Mouse (Mus musculus) forebrain, embryonic 14.5 days (tissue): ENCODE results near the gene Fam189b. TPM values are rescaled to one million over a fixed set of nuclear protein-coding genes. Genes with fewer than 3 reads are reported as not detected.

ENCODE experiments used
- ATAC-seq: fragments of 200-750 bp; cut with Nextera tagmentation; 2 replicates; pipeline ENCODE4 v1.8.0; 2017; ENCODE audit warnings: mild to moderate bottlenecking, moderate library complexity
- DNase-seq: peaks from one replicate; pipeline ENCODE4 v3.0.0-alpha.2; 2015; ENCODE audit warnings: low spot score
- H3K27ac ChIP-seq: fragments of 300-500 bp; sonication (generic); 2 replicates; pipeline ENCODE4 v1.5.1; 2014; ENCODE audit warnings: low read depth, mild to moderate bottlenecking, control low read depth, low read length, moderate library complexity
- H3K27me3 ChIP-seq: fragments of 300-500 bp; sonication (generic); replicated peaks from 2 replicates; pipeline ENCODE4 v1.6.1; 2014; ENCODE audit warnings: low read length, control low read depth, mixed read lengths; ENCODE audit not compliant: control insufficient read depth, insufficient read depth
- H3K36me3 ChIP-seq: fragments of 300-500 bp; sonication (generic); 2 replicates; pipeline ENCODE4 v1.6.1; 2014; ENCODE audit warnings: low read length, control low read depth; ENCODE audit not compliant: control insufficient read depth, insufficient read depth
- H3K4me1 ChIP-seq: fragments of 300-500 bp; sonication (generic); 2 replicates; pipeline ENCODE4 v1.6.1; 2014; ENCODE audit warnings: antibody characterized with exemption, low read length, control low read depth; ENCODE audit not compliant: control insufficient read depth, insufficient read depth
- H3K4me2 ChIP-seq: fragments of 300-500 bp; sonication (generic); 2 replicates; pipeline ENCODE4 v1.6.1; 2014; ENCODE audit warnings: mild to moderate bottlenecking, control low read depth, low read length
- H3K4me3 ChIP-seq: fragments of 300-500 bp; sonication (generic); 2 replicates; pipeline ENCODE4 v1.5.1; 2014; ENCODE audit warnings: low read depth, low read length, control low read depth
- H3K9ac ChIP-seq: fragments of 300-500 bp; sonication (generic); 2 replicates; pipeline ENCODE4 v1.6.1; 2014; ENCODE audit warnings: mild to moderate bottlenecking, low read length, control low read depth, moderate library complexity
- H3K9me3 ChIP-seq: fragments of 300-500 bp; sonication (generic); replicated peaks from 2 replicates; pipeline ENCODE4 v1.6.1; 2016; ENCODE audit warnings: low read length, control low read depth, mixed read lengths; ENCODE audit not compliant: control insufficient read depth
- WGBS: fragments of 180-500 bp; shearing (Covaris S2); extraction: QIAGEN DNeasy Blood & Tissue Kit; methylation state at CpG from one replicate; pipeline ENCODE4 v1.1.7; 2014; 5-methylcytosine and 5-hydroxymethylcytosine counted together
- polyA plus RNA-seq: library from polyadenylated mRNA; unstranded; fragments of >200 nt; fragmentation: Nextera tagmentation; extraction: Ambion mirVana; gene quantifications from 2 replicates; pipeline ENCODE4 v1.2.1, GENCODE M21; 2014

Fam189b gene
- polyA plus RNA-seq, 1 experiment from 2014 or later, result 14.7 TPM

GRCm38 (mm10) chr3:89177242-89178106 is 5.5 kb upstream of the Fam189b start, which contains the start of gene Scamp3:
Scamp3 (plus strand) TSS chr3:89177473.
- ATAC-seq (peak; percentile 97), DNase-seq (peak; percentile 98)
- Histone ChIP-seq H3K36me3 (peaks cover 78% of the 10 kb centered on the region), H3K4me2 (peak within 1 kb of the TSS; percentile 92), H3K4me3 (peak within 1 kb of the TSS; percentile 68), H3K9me3 (no peaks in the 10 kb centered on the region), H3K27me3 (no peaks in the 10 kb centered on the region), H3K4me1 (peaks cover 8% of the 10 kb centered on the region), H3K27ac (0 out of 2 replicates have a peak within 1 kb of the TSS, but pooled peaks have one; percentile 9), H3K9ac (peak within 1 kb of the TSS; percentile 78)
- under 1% methylated on average over 43 of the region's 43 CpGs for WGBS

- Histone ChIP-seq H3K27me3 (no peaks in the 10 kb centered on the region), H3K4me3 (peak overlapping the region; percentile 68), H3K36me3 (peaks cover 74% of the 10 kb centered on the region), H3K9ac (peak overlapping the region; percentile 78), H3K4me1 (peaks cover 8% of the 10 kb centered on the region), H3K9me3 (no peaks in the 10 kb centered on the region), H3K27ac (0 out of 2 replicates have a peak overlapping the region, but pooled peaks have one; percentile 9), H3K4me2 (peak overlapping the region; percentile 92)
- 12% methylated on average over 6 of the region's 6 CpGs for WGBS
- ATAC-seq (no peak), DNase-seq (no peak)
Observed at GRCm38 (mm10) chr3:89178107-89178385, 4.9 kb upstream of the Fam189b start.

- no peak overlapping the region for H3K4me3 ChIP-seq
- H3K9me3 ChIP-seq, result no peaks in the 10 kb centered on the region
- peaks cover 16% of the 10 kb centered on the region for H3K4me1 ChIP-seq
- H3K4me2 ChIP-seq, result no peak overlapping the region
- H3K27ac ChIP-seq, result no peak overlapping the region
- 93% methylated on average over 11 of the region's 11 CpGs for WGBS
- H3K36me3 ChIP-seq, result peaks cover 64% of the 10 kb centered on the region
- no peaks in the 10 kb centered on the region for H3K27me3 ChIP-seq
- DNase-seq (no peak), ATAC-seq (no peak)
- 0 out of 2 replicates have a peak overlapping the region, but pooled peaks have one; percentile 17 for H3K9ac ChIP-seq
Observed at GRCm38 (mm10) chr3:89179056-89179455, 3.9 kb upstream of the Fam189b start.

GRCm38 (mm10) chr3:89181749-89182500 is 1.0 kb upstream of the Fam189b start:
- Histone ChIP-seq H3K36me3 (peaks cover 38% of the 10 kb centered on the region), H3K4me1 (peaks cover 16% of the 10 kb centered on the region), H3K27me3 (no peaks in the 10 kb centered on the region), H3K27ac (no peak overlapping the region), H3K9me3 (no peaks in the 10 kb centered on the region), H3K9ac (no peak overlapping the region), H3K4me3 (no peak overlapping the region), H3K4me2 (no peak overlapping the region)
- DNase-seq, result no peak
- 94% methylated on average over 27 of the region's 27 CpGs for WGBS
- no peak for ATAC-seq

- H3K9ac ChIP-seq, result peak overlapping the region; percentile 89; the same call in 1 of the 2 replicates
- peaks cover 38% of the 10 kb centered on the region for H3K36me3 ChIP-seq
- DNase-seq (no peak), ATAC-seq (no peak)
- H3K4me1 ChIP-seq, result peaks cover 16% of the 10 kb centered on the region
- H3K4me3 ChIP-seq, result peak overlapping the region; percentile 58
- no peaks in the 10 kb centered on the region for H3K27me3 ChIP-seq
- peak overlapping the region; percentile 89; the same call in 1 of the 2 replicates for H3K27ac ChIP-seq
- 50% methylated on average over 7 of the region's 7 CpGs for WGBS
- H3K9me3 ChIP-seq, result no peaks in the 10 kb centered on the region
- H3K4me2 ChIP-seq, result peak overlapping the region; percentile 91
Observed at GRCm38 (mm10) chr3:89182531-89183057, 349 bp upstream of the Fam189b start.

- 77% methylated on average over 6 of the region's 6 CpGs for WGBS
Observed at GRCm38 (mm10) chr3:89183959-89184315, 994 bp downstream of the Fam189b start.

GRCm38 (mm10) chr3:89187197-89187596 is 4.3 kb downstream of the Fam189b start:
- H3K4me3 ChIP-seq, result no peak overlapping the region
- no peak for ATAC-seq
- H3K9ac ChIP-seq, result no peak overlapping the region
- no peak overlapping the region for H3K27ac ChIP-seq
- H3K4me2 ChIP-seq, result no peak overlapping the region
- DNase-seq, result no peak
- H3K9me3 ChIP-seq, result no peaks in the 10 kb centered on the region
- H3K4me1 ChIP-seq, result peaks cover 8% of the 10 kb centered on the region
- no peaks in the 10 kb centered on the region for H3K27me3 ChIP-seq
- peaks cover 12% of the 10 kb centered on the region for H3K36me3 ChIP-seq
- 28% methylated on average over 23 of the region's 23 CpGs for WGBS

More at GRCm38 (mm10) chr3:89183959-89184315, 994 bp downstream of the Fam189b start:
- H3K9ac ChIP-seq, result peak overlapping the region; percentile 89
- H3K36me3 ChIP-seq, result peaks cover 44% of the 10 kb centered on the region
- no peaks in the 10 kb centered on the region for H3K27me3 ChIP-seq
- no peaks in the 10 kb centered on the region for H3K9me3 ChIP-seq
- no peak overlapping the region for H3K27ac ChIP-seq
- no peak for DNase-seq
- peak overlapping the region; percentile 91 for H3K4me2 ChIP-seq
- H3K4me1 ChIP-seq, result peaks cover 8% of the 10 kb centered on the region
- H3K4me3 ChIP-seq, result peak overlapping the region; percentile 58
- no peak for ATAC-seq

GRCm38 (mm10) chr3:89187690-89188477 is 4.9 kb downstream of the Fam189b start:
- H3K4me2 ChIP-seq, result no peak overlapping the region
- no peaks in the 10 kb centered on the region for H3K9me3 ChIP-seq
- peaks cover 8% of the 10 kb centered on the region for H3K4me1 ChIP-seq
- H3K27me3 ChIP-seq, result no peaks in the 10 kb centered on the region
- H3K9ac ChIP-seq, result no peak overlapping the region
- H3K36me3 ChIP-seq, result peaks cover 8% of the 10 kb centered on the region; the same call in 1 of the 2 replicates
- H3K4me3 ChIP-seq, result no peak overlapping the region
- 57% methylated on average over 18 of the region's 18 CpGs for WGBS
- DNase-seq (no peak), ATAC-seq (no peak)
- no peak overlapping the region for H3K27ac ChIP-seq
